Mouse (Mus musculus): Measurements from ENCODE around the gene Txlnb.

The Txlnb gene

DNA sequence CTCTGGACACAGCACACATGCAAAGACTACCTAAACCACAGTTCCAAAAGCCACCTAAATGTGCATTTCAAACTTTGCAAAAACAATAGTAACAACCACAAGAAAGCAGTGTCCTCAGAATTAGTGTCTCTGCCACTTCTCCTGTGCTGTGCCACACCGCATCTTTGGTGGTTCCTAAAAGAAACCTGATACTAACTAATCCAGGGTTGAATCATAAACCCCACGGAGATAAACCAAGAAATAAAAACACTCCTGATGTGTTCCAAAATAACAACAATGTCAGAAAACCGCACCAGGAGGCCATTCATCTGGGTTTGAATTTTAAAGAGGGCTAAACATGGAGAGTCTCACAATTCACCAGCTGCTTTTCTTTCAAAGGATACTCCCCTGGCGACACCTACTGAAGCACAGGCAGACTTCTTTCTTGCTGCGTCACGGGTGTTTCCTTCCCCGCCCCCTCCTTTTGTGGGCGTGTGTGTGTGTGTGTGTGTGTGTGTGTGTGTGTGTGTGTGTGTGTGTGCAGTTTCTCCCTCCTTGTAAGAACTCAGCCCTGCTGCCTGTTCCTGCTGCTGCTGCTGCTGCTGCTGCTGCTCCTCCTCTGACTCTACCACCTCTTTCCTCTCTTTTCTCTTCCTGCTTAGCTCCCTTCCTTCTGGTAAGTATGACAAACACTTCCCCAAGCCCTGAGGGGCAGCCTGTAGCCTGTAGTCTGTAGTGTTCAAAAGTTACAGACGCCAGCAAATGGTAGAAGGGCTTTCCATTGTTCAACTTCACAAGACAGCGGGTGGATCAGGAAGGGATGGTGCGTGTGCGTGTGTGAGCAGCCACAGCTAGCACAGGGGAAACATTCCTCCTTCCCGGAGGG, at the start of gene Txlnb:
TSS of gene Txlnb (plus strand) at position 460 of the 865 bp plus-strand sequence.
- TF ChIP-seq NANOG (IDR thresholded peaks at IDR 0.05; ENCODE audit: borderline replicate concordance, low read length) (no peak), CTCF (conservative IDR thresholded peaks at IDR 0.05; ENCODE audit: low read length) (no peak), POU5F1 (IDR thresholded peaks at IDR 0.05; ENCODE audit: borderline replicate concordance, low read length) (no peak)
- H3K9me3 ChIP-seq (ENCODE audit: low read length): no peaks in the 10 kb centered on the region
- H3K4me3 ChIP-seq (replicated peaks; ENCODE audit: low read length): peak within 1 kb of the TSS; percentile 46; the same call in 1 of the 2 replicates
- H3K36me3 ChIP-seq (ENCODE audit: insufficient read depth, low read length): no peaks in the 10 kb centered on the region
- peaks cover 38% of the 10 kb centered on the region for H3K4me1 ChIP-seq (replicated peaks; ENCODE audit: low read depth, low read length)
- H3K27me3 ChIP-seq (ENCODE audit: insufficient read depth, low read length): no peaks in the 10 kb centered on the region

- TF ChIP-seq POU5F1 (IDR thresholded peaks at IDR 0.05; ENCODE audit: borderline replicate concordance, low read length) (no peak), CTCF (conservative IDR thresholded peaks at IDR 0.05; ENCODE audit: low read length) (no peak), NANOG (IDR thresholded peaks at IDR 0.05; ENCODE audit: borderline replicate concordance, low read length) (no peak)
- H3K27me3 ChIP-seq (ENCODE audit: insufficient read depth, low read length): no peaks in the 10 kb centered on the region
- H3K36me3 ChIP-seq (ENCODE audit: insufficient read depth, low read length): no peaks in the 10 kb centered on the region
- H3K4me3 ChIP-seq (replicated peaks; ENCODE audit: low read length): no peak overlapping the region
- no peaks in the 10 kb centered on the region for H3K4me1 ChIP-seq (replicated peaks; ENCODE audit: low read depth, low read length)
- peaks cover 27% of the 10 kb centered on the region for H3K9me3 ChIP-seq (ENCODE audit: low read length)
Observed at GRCm38 (mm10) chr10:17752478-17752877, 43.5 kb upstream of the Txlnb start.

- Histone ChIP-seq H3K9me3 (ENCODE audit: low read length) (peaks cover 6% of the 10 kb centered on the region; the same call in 1 of the 2 replicates), H3K36me3 (ENCODE audit: insufficient read depth, low read length) (no peaks in the 10 kb centered on the region), H3K27me3 (ENCODE audit: insufficient read depth, low read length) (no peaks in the 10 kb centered on the region), H3K4me3 (replicated peaks; ENCODE audit: low read length) (no peak overlapping the region), H3K4me1 (replicated peaks; ENCODE audit: low read depth, low read length) (no peaks in the 10 kb centered on the region)
- TF ChIP-seq POU5F1 (IDR thresholded peaks at IDR 0.05; ENCODE audit: borderline replicate concordance, low read length) (no peak), NANOG (IDR thresholded peaks at IDR 0.05; ENCODE audit: borderline replicate concordance, low read length) (no peak), CTCF (conservative IDR thresholded peaks at IDR 0.05; ENCODE audit: low read length) (no peak)
Observed at GRCm38 (mm10) chr10:17759772-17760171, 36.3 kb upstream of the Txlnb start.

GRCm38 (mm10) chr10:17760750-17761613, 35.0 kb upstream of the Txlnb start:
- Histone ChIP-seq H3K4me3 (replicated peaks; ENCODE audit: low read length) (no peak overlapping the region), H3K4me1 (replicated peaks; ENCODE audit: low read depth, low read length) (no peaks in the 10 kb centered on the region), H3K27me3 (ENCODE audit: insufficient read depth, low read length) (no peaks in the 10 kb centered on the region), H3K36me3 (ENCODE audit: insufficient read depth, low read length) (no peaks in the 10 kb centered on the region), H3K9me3 (ENCODE audit: low read length) (peaks cover under 1% of the 10 kb centered on the region; the same call in 1 of the 2 replicates)
- TF ChIP-seq POU5F1 (IDR thresholded peaks at IDR 0.05; ENCODE audit: borderline replicate concordance, low read length) (no peak), NANOG (IDR thresholded peaks at IDR 0.05; ENCODE audit: borderline replicate concordance, low read length) (no peak), CTCF (conservative IDR thresholded peaks at IDR 0.05; ENCODE audit: low read length) (no peak)

GRCm38 (mm10) chr10:17761652-17762051, 34.4 kb upstream of the Txlnb start:
- Histone ChIP-seq H3K4me3 (replicated peaks; ENCODE audit: low read length) (no peak overlapping the region), H3K36me3 (ENCODE audit: insufficient read depth, low read length) (no peaks in the 10 kb centered on the region), H3K27me3 (ENCODE audit: insufficient read depth, low read length) (no peaks in the 10 kb centered on the region), H3K4me1 (replicated peaks; ENCODE audit: low read depth, low read length) (no peaks in the 10 kb centered on the region), H3K9me3 (ENCODE audit: low read length) (no peaks in the 10 kb centered on the region)
- TF ChIP-seq NANOG (IDR thresholded peaks at IDR 0.05; ENCODE audit: borderline replicate concordance, low read length): no peak
- TF ChIP-seq POU5F1 (IDR thresholded peaks at IDR 0.05; ENCODE audit: borderline replicate concordance, low read length): no peak
- TF ChIP-seq CTCF (conservative IDR thresholded peaks at IDR 0.05; ENCODE audit: low read length): no peak

GRCm38 (mm10) chr10:17762946-17763345, 33.1 kb upstream of the Txlnb start:
- TF ChIP-seq NANOG (IDR thresholded peaks at IDR 0.05; ENCODE audit: borderline replicate concordance, low read length) (no peak), POU5F1 (IDR thresholded peaks at IDR 0.05; ENCODE audit: borderline replicate concordance, low read length) (no peak), CTCF (conservative IDR thresholded peaks at IDR 0.05; ENCODE audit: low read length) (no peak)
- H3K9me3 ChIP-seq (ENCODE audit: low read length): no peaks in the 10 kb centered on the region
- H3K27me3 ChIP-seq (ENCODE audit: insufficient read depth, low read length): no peaks in the 10 kb centered on the region
- H3K4me3 ChIP-seq (replicated peaks; ENCODE audit: low read length): no peak overlapping the region
- H3K4me1 ChIP-seq (replicated peaks; ENCODE audit: low read depth, low read length): no peaks in the 10 kb centered on the region
- no peaks in the 10 kb centered on the region for H3K36me3 ChIP-seq (ENCODE audit: insufficient read depth, low read length)

DNA sequence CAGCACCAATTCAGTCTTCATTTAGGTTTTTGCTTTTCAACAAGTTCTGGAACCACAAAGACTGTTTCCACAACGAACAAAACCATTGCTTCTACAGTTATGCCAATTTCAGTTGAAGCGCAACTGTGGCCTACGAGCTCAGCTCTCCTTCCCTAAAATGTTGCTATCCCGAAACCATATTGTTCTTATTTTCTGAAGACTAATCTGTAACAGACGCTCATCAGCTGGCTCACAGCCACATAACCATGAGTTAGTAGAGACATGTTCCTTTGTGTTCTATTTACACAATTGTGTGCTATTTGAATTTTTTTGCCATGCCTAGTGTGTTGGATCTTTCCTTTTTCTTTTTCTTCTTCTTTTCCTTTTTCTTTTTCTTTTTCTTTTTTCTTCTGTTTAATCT, 26.2 kb upstream of the Txlnb start:
- H3K4me1 ChIP-seq (replicated peaks; ENCODE audit: low read depth, low read length): peaks cover 14% of the 10 kb centered on the region
- TF ChIP-seq CTCF (conservative IDR thresholded peaks at IDR 0.05; ENCODE audit: low read length): no peak
- TF ChIP-seq POU5F1 (IDR thresholded peaks at IDR 0.05; ENCODE audit: borderline replicate concordance, low read length): no peak
- TF ChIP-seq NANOG (IDR thresholded peaks at IDR 0.05; ENCODE audit: borderline replicate concordance, low read length): no peak
- H3K27me3 ChIP-seq (ENCODE audit: insufficient read depth, low read length): no peaks in the 10 kb centered on the region
- no peaks in the 10 kb centered on the region for H3K9me3 ChIP-seq (ENCODE audit: low read length)
- no peak overlapping the region for H3K4me3 ChIP-seq (replicated peaks; ENCODE audit: low read length)
- H3K36me3 ChIP-seq (ENCODE audit: insufficient read depth, low read length): no peaks in the 10 kb centered on the region

- TF ChIP-seq POU5F1 (IDR thresholded peaks at IDR 0.05; ENCODE audit: borderline replicate concordance, low read length) (no peak), NANOG (IDR thresholded peaks at IDR 0.05; ENCODE audit: borderline replicate concordance, low read length) (no peak), CTCF (conservative IDR thresholded peaks at IDR 0.05; ENCODE audit: low read length) (no peak)
- Histone ChIP-seq H3K9me3 (ENCODE audit: low read length) (no peaks in the 10 kb centered on the region), H3K27me3 (ENCODE audit: insufficient read depth, low read length) (no peaks in the 10 kb centered on the region), H3K4me3 (replicated peaks; ENCODE audit: low read length) (no peak overlapping the region; the same call in 1 of the 2 replicates), H3K36me3 (ENCODE audit: insufficient read depth, low read length) (no peaks in the 10 kb centered on the region), H3K4me1 (replicated peaks; ENCODE audit: low read depth, low read length) (peaks cover 14% of the 10 kb centered on the region)
Observed at GRCm38 (mm10) chr10:17772364-17772763, 23.7 kb upstream of the Txlnb start.
